Mouse (Mus musculus): Measurements from ENCODE around the gene Tmem184b. TPM values are rescaled to one million over a fixed set of nuclear protein-coding genes. Genes with fewer than 3 reads are reported as not detected.

The Tmem184b gene
- total RNA-seq, 4 experiments from 2014 or later = 69.7 to 89.8 (median 75.6) TPM

GRCm38 (mm10) chr15:79429994-79430393, 26.6 kb upstream of the Tmem184b start:
- no peak for DNase-seq (ENCODE audit: low spot score in 2 of 2)

GRCm38 (mm10) chr15:79429527-79429926, 26.2 kb upstream of the Tmem184b start:
- no peak for DNase-seq (ENCODE audit: low spot score in 2 of 2)

- no peak for DNase-seq (ENCODE audit: low spot score in 2 of 2)
These were observed 25.2 kb upstream of the Tmem184b start for GRCm38 (mm10) chr15:79428616-79429015.

- no peak for DNase-seq (ENCODE audit: low spot score in 2 of 2)
These were observed 24.1 kb upstream of the Tmem184b start for GRCm38 (mm10) chr15:79427516-79427915.

GRCm38 (mm10) chr15:79425516-79425915, 22.1 kb upstream of the Tmem184b start:
- DNase-seq (ENCODE audit: low spot score in 2 of 2) = no peak

- DNase-seq (ENCODE audit: low spot score in 2 of 2) = no peak
These were observed 21.2 kb upstream of the Tmem184b start for GRCm38 (mm10) chr15:79424602-79425001.

GRCm38 (mm10) chr15:79422715-79423243, 19.4 kb upstream of the Tmem184b start:
- no peak for DNase-seq (ENCODE audit: low spot score in 2 of 2)

- DNase-seq (ENCODE audit: low spot score in 2 of 2) = no peak
These were observed 15.3 kb upstream of the Tmem184b start for GRCm38 (mm10) chr15:79418677-79419076.

- DNase-seq (ENCODE audit: low spot score in 2 of 2) = no peak
These were observed 14.9 kb upstream of the Tmem184b start for GRCm38 (mm10) chr15:79418265-79418664.

- no peak for DNase-seq (ENCODE audit: low spot score in 2 of 2)
These were observed 14.0 kb upstream of the Tmem184b start for GRCm38 (mm10) chr15:79417379-79417778.

- DNase-seq (ENCODE audit: low spot score in 2 of 2) = no peak
These were observed 13.2 kb upstream of the Tmem184b start for GRCm38 (mm10) chr15:79416460-79417085.

GRCm38 (mm10) chr15:79414513-79414912, 11.1 kb upstream of the Tmem184b start:
- no peak for DNase-seq (ENCODE audit: low spot score in 2 of 2)

GRCm38 (mm10) chr15:79413802-79414201, 10.4 kb upstream of the Tmem184b start:
- no peak for DNase-seq (ENCODE audit: low spot score in 2 of 2)

- DNase-seq (ENCODE audit: low spot score in 2 of 2) = no peak
These were observed 9.8 kb upstream of the Tmem184b start for GRCm38 (mm10) chr15:79413201-79413600.

GRCm38 (mm10) chr15:79411363-79412065, 8.1 kb upstream of the Tmem184b start:
- no peak for DNase-seq (ENCODE audit: low spot score in 2 of 2)

GRCm38 (mm10) chr15:79409077-79409573, 5.8 kb upstream of the Tmem184b start:
- DNase-seq (ENCODE audit: low spot score in 2 of 2) = no peak

- DNase-seq (ENCODE audit: low spot score in 2 of 2) = no peak
These were observed 3.2 kb upstream of the Tmem184b start for GRCm38 (mm10) chr15:79406564-79406963.

- no peak for DNase-seq (ENCODE audit: low spot score in 2 of 2)
These were observed 908 bp upstream of the Tmem184b start for GRCm38 (mm10) chr15:79404277-79404676.

- DNase-seq (ENCODE audit: low spot score in 2 of 2) = no peak
These were observed 418 bp upstream of the Tmem184b start for GRCm38 (mm10) chr15:79403763-79404210.

- no peak for DNase-seq (ENCODE audit: low spot score in 2 of 2)
These were observed 1.2 kb downstream of the Tmem184b start for GRCm38 (mm10) chr15:79402176-79402575.

- no peak for DNase-seq (ENCODE audit: low spot score in 2 of 2)
These were observed 2.4 kb downstream of the Tmem184b start for GRCm38 (mm10) chr15:79400975-79401365.

GRCm38 (mm10) chr15:79400134-79400974, 3.0 kb downstream of the Tmem184b start:
- DNase-seq (ENCODE audit: low spot score in 2 of 2) = no peak
